Mouse (Mus musculus) urinary bladder, postnatal 25 days (tissue): ENCODE data around the gene Gm10778.
"Not testable (repeated sequence)": the region's sequence is repeated elsewhere in the genome, so short reads cannot be mapped to it uniquely, and the experiment has no call there.

Experiments
- DNase-seq: peaks from one replicate; pipeline ENCODE4 v3.0.0; 2022; ENCODE audit warnings: low spot score

Gene Gm10778

DNA sequence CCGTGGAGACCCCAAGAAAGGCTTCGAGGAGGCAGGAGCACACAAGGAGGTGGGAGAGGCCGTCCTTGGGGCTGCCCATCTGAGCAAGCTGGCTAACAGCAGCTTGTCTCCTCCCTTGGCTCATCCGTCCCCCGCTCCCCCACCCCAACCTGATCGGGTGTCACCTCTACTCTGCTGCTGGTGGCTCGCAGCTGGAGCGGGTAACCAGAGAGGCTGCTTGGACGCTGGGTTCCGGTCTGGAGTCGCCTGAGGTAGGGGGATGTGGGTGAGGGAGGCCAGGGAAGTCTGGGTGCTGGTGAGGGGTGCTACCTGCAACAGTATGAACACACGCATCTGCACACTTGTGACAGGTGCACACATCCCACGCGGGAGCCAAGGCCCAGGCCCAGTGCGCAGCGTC, 20.5 kb upstream of the Gm10778 start, which contains the start of gene Ankrd24:
TSS of gene Ankrd24 (plus strand) at position 151 of the 400 bp plus-strand sequence.
- no peak for DNase-seq

DNA sequence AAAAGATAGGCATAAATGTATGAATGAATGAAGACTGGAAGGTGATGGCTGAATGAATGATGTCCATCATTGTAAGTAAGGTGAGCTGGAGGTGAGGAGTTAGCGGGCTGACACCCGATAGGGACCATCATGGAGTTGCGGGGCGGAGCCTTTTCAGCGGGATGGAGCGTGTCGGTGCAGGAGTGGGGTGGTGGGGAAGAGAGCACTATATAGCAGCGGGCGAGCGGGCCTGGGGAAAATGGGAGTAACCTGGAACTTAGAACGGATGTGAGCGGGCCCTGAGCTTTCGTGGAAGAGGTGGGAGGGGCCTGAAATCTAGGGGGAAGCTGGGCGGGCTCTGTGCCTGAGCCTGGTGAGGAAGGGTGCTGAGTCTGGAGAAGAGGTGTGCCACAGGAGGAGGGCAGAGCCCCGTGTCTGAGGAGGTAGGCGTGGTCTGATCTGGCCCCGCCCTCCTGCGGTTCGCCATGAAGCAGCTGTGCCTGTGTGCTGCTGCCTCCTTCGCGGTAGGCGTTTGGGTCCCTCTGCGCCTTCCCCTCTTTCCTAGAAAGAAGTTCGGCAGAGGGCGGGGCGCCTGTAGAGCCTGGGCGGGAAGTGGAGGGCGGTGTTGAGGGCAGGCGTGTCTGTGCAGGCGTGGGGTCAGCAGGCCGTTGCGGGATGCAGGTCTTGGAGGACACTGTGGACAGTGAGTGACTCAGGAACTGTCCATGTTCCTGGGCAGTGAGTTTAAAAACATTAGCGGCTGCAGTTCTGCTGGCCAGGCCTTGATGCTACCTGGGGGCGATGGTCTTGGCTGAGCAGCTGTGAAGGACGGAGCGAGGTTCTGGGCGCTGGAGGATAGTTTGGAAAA, 15.4 kb upstream of the Gm10778 start:
- DNase-seq, result peak; percentile 77

GRCm38 (mm10) chr10:81636338-81636737, 12.5 kb upstream of the Gm10778 start:
- DNase-seq, result no peak

DNA sequence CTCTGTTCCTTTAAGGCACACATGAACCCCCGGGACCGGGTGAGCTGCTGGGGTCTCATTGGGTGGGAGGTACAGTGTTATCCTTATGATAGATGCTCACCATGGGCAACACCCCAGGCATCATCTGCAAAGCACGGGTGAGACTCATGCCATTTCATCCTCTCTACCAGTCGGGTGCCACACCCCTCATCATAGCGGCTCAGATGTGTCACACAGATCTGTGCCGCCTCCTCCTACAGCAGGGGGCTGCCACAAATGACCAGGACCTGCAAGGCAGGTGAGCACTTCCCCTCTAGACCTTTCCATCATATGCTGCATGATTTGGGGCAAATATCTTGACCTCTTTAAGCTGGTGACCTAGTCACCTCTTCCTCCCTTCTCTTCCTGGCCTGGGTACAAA, 10.8 kb upstream of the Gm10778 start:
- no peak for DNase-seq

- DNase-seq, result not testable (repeated sequence)
Observed at GRCm38 (mm10) chr10:81640825-81641224, 8.0 kb upstream of the Gm10778 start.

DNA sequence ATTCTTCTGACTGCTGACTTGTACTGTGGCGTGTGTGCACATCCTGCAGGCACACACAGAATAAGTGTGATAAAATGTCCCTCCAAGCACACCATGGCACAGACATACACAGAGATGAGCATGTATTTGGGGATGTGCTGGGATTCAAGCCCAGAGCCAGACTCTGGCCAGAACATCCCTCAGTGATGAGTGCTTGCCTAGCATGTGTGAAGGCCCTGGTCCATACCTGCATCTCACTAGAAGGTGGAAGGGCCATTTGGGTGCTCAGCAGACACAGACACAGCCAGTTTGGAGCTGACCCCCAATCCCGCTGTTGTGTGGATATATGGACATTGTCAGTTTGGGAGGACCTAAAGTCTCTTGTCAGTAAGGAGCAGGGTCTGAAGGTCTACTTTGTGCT, 7.3 kb upstream of the Gm10778 start:
- no peak for DNase-seq

GRCm38 (mm10) chr10:81641978-81642647, 6.7 kb upstream of the Gm10778 start:
- no peak for DNase-seq

- no peak for DNase-seq
Observed at GRCm38 (mm10) chr10:81642648-81643448, 6.0 kb upstream of the Gm10778 start.

- DNase-seq, result peak; percentile 94
Observed at GRCm38 (mm10) chr10:81643449-81644055, 5.3 kb upstream of the Gm10778 start.

- DNase-seq, result no peak
Observed at GRCm38 (mm10) chr10:81644162-81644561, 4.7 kb upstream of the Gm10778 start.

- DNase-seq, result no peak
Observed at GRCm38 (mm10) chr10:81644716-81645115, 4.1 kb upstream of the Gm10778 start.

DNA sequence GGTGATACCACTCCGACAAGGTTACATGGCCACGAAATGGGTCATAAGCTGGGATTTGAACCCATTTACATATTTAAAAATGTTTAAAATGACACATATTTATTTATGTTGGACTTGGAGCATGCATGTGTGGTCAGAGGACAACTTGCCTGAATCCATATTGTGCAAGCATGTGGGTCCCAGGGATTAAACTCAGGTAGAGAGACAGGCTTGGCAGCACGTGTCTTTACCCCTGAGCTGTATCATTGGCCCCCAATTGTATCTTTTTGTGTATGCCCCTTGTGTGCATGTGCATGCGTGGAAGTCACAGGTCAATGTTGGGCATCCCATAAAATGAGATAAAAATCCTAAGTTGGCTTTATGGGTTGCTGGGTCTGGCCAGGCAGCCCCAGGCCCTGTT, 3.5 kb upstream of the Gm10778 start:
- DNase-seq, result no peak

- DNase-seq, result no peak
Observed at GRCm38 (mm10) chr10:81646015-81646555, 2.8 kb upstream of the Gm10778 start.

DNA sequence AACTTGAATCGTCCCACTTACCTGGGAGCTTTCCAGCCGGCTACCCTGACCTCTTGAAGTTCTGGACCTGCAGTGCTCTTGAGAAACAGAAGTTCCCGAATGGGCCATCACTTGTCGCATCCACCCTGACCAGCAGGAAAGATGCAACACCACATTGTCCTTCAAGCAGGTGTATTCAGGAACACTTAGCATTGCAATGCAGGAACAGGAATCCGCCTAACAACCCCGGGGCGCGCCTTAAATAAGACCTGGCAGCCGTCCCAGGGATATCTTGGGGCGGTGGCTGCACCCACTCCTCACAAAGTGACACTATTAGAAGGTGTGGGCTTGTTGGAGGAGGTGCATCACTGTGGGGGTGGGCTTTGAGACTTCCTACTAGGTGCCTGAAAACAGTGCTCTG, 6.3 kb downstream of the Gm10778 start:
- DNase-seq, result no peak

- DNase-seq, result no peak
Observed at GRCm38 (mm10) chr10:81656174-81656573, 7.3 kb downstream of the Gm10778 start.

- not testable (repeated sequence) for DNase-seq
Observed at GRCm38 (mm10) chr10:81687114-81687513, 38.3 kb downstream of the Gm10778 start.

GRCm38 (mm10) chr10:81704531-81705301, 55.9 kb downstream of the Gm10778 start, which contains the start of gene Zfp433:
TSS of gene Zfp433 (plus strand) at chr10:81704825.
- DNase-seq, result not testable (repeated sequence)
